Mouse (Mus musculus): Measurements from ENCODE around the gene Tmem164. TPM values are rescaled to one million over a fixed set of nuclear protein-coding genes. Genes with fewer than 3 reads are reported as not detected.
A peak's percentile ranks its signal among the peaks of the same experiment; 100 is the strongest.

Gene Tmem164
- polyA plus RNA-seq, 1 experiment from 2014 or later, result 28.0 TPM

DNA sequence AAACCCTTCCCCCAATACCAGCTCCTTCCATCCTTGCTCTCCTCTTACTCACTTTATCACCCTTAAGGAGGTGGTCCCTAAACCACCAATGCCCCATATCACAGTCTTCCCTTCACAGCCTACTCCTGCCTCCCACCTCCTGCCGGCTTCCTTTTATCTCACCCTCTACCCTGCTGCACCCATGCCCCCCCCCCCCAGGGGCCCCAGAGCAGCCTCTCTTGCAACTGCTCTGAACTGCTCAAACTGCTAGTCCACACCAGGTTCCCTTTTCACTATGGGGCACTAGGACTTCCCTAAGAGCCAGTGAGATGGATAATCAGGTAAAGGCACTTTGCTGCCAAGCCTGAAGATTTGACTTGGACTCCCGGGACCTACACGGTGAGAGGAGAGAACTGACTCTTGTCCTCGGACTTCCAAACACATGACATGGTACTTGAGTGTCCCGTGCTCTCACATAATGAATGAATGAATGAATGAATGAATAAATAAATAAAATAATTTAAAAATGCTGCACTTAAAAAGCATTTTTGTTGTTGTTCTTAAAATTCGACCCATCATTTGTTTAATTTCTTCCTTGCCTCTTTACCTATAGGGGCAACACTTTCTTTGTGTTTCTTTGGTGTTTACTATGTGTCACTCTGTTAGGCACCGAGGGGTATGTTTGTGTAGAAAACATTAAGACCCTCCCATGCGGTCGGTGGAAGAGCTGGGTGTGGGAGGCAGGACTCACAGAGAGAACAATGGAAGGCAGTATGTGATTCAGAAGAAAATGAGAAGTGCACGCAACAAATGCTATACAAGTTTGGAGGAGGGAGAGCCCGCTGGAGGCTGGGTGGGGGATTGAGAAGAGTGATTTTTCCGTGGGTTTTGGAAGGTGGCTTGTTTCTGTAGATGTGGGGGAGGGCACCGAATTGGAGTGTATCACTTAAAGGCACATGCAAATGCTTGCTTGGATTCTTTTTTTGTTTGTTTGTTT is 2.4 kb upstream of the Tmem164 start:
- Histone ChIP-seq H3K4me3 (no peak overlapping the region), H3K9me3 (replicated peaks) (no peaks in the 10 kb centered on the region), H3K27ac (no peak overlapping the region), H3K4me1 (peaks cover 15% of the 10 kb centered on the region), H3K36me3 (ENCODE audit: poor library complexity, severe bottlenecking) (no peaks in the 10 kb centered on the region), H3K27me3 (no peaks in the 10 kb centered on the region), H3K9ac (no peak overlapping the region), H3K4me2 (no peak overlapping the region)
- WGBS, result 57% methylated on average over 13 of the region's 13 CpGs
- ATAC-seq, result no peak

DNA sequence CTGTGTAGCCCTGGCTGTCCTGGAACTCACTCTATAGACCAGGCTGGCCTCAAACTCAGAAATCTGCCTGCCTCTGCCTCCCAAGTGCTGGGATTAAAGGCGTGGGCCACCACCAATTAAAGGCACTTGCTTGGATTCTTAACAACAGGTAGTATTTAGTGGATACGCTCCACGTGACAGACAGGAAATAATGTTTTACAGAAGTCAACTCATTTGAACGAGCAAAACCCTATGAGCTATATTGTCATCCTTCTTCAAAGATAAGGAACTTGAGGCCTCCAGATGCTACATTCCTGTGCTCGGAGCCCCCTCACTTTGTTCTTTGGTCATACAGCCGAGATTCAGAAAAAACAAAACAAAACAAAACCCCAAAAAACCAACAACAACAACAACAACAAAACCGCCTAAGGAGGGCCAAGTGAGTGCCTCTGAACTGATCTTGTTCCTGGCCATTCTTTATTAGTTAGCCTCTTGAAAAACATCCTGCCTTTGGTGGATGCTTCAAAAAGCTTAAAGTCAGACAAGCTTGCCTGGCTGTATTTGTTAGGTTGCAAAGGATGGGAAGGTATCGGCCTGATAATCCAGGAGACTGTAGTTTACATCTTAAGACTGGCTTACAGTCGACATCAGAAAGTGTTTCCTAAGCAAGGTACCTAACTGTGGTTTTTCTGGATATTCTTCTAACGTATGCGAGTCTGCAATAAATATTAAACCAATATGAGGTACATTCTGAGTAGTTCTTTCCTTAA is 1.5 kb upstream of the Tmem164 start:
- peak overlapping the region; percentile 61 for H3K4me2 ChIP-seq
- no peaks in the 10 kb centered on the region for H3K36me3 ChIP-seq (ENCODE audit: poor library complexity, severe bottlenecking)
- H3K27me3 ChIP-seq, result no peaks in the 10 kb centered on the region
- 0 out of 2 replicates have a peak overlapping the region, but pooled peaks have one; percentile 59 for H3K27ac ChIP-seq
- 50% methylated on average over 11 of the region's 11 CpGs for WGBS
- no peaks in the 10 kb centered on the region for H3K9me3 ChIP-seq (replicated peaks)
- H3K4me3 ChIP-seq, result peak overlapping the region; percentile 53; the same call in 1 of the 2 replicates
- peaks cover 23% of the 10 kb centered on the region for H3K4me1 ChIP-seq
- no peak overlapping the region for H3K9ac ChIP-seq
- ATAC-seq, result no peak

GRCm38 (mm10) chrX:142680391-142681055 is 683 bp upstream of the Tmem164 start:
- no peaks in the 10 kb centered on the region for H3K9me3 ChIP-seq (replicated peaks)
- no peak for ATAC-seq
- peak overlapping the region; percentile 59 for H3K27ac ChIP-seq
- H3K4me1 ChIP-seq, result peaks cover 28% of the 10 kb centered on the region
- H3K27me3 ChIP-seq, result no peaks in the 10 kb centered on the region
- peak overlapping the region; percentile 61 for H3K4me2 ChIP-seq
- WGBS, result 20% methylated on average over 13 of the region's 19 CpGs
- no peaks in the 10 kb centered on the region for H3K36me3 ChIP-seq (ENCODE audit: poor library complexity, severe bottlenecking)
- peak overlapping the region; percentile 53 for H3K4me3 ChIP-seq
- H3K9ac ChIP-seq, result no peak overlapping the region

GRCm38 (mm10) chrX:142681616-142682141 is 473 bp downstream of the Tmem164 start:
- Histone ChIP-seq H3K9me3 (replicated peaks) (no peaks in the 10 kb centered on the region), H3K4me1 (peaks cover 35% of the 10 kb centered on the region), H3K27me3 (no peaks in the 10 kb centered on the region), H3K4me2 (peak overlapping the region; percentile 61), H3K27ac (peak overlapping the region; percentile 87), H3K4me3 (peak overlapping the region; percentile 53), H3K36me3 (ENCODE audit: poor library complexity, severe bottlenecking) (no peaks in the 10 kb centered on the region), H3K9ac (peak overlapping the region; percentile 73)
- peak; percentile 72 for ATAC-seq
- 28% methylated on average over 3 of the region's 43 CpGs for WGBS

DNA sequence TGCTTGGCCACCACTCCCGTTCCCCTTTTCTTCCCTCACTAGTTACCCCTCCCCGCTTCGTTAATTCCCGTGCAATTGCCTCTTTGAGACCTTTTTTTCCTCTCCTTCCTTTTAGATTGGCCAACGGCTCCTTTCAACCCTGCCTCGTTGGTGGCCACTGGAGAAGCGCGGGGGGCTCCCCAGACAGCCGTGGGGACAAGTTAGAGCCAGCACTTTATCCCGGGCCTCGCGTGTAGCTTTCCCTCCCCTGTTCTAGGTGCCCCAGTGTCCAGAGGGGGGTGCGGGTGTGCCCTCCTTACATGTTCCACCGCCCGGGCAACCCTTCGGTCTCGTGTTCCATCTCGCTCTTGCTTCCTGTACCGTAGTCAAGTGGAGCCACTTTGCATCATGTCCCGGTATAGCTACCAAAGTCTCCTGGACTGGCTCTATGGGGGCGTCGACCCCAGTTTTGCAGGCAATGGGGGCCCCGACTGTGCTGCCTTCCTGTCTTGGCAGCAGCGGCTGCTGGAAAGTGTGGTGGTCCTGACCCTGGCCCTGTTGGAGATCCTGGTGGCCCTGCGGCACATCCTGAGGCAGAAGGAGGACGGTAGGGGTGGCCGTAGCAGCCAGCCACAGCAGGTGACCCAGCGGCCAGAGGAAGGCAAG is 1.1 kb downstream of the Tmem164 start:
- Histone ChIP-seq H3K9me3 (replicated peaks) (no peaks in the 10 kb centered on the region), H3K36me3 (ENCODE audit: poor library complexity, severe bottlenecking) (no peaks in the 10 kb centered on the region), H3K27ac (no peak overlapping the region), H3K27me3 (no peaks in the 10 kb centered on the region), H3K4me3 (peak overlapping the region; percentile 53), H3K9ac (peak overlapping the region; percentile 73), H3K4me2 (peak overlapping the region; percentile 61), H3K4me1 (peaks cover 35% of the 10 kb centered on the region)
- 19% methylated on average over 28 of the region's 28 CpGs for WGBS
- ATAC-seq, result 0 out of 2 replicates have a peak, but pooled peaks have one; percentile 14

- H3K4me3 ChIP-seq, result peak overlapping the region; percentile 53
- H3K27ac ChIP-seq, result no peak overlapping the region
- no peaks in the 10 kb centered on the region for H3K27me3 ChIP-seq
- peaks cover 35% of the 10 kb centered on the region for H3K4me1 ChIP-seq
- ATAC-seq, result no peak
- WGBS, result 34% methylated on average over 5 of the region's 5 CpGs
- no peaks in the 10 kb centered on the region for H3K9me3 ChIP-seq (replicated peaks)
- H3K9ac ChIP-seq, result peak overlapping the region; percentile 73; the same call in 1 of the 2 replicates
- peak overlapping the region; percentile 61 for H3K4me2 ChIP-seq
- H3K36me3 ChIP-seq (ENCODE audit: poor library complexity, severe bottlenecking), result no peaks in the 10 kb centered on the region
Measured at GRCm38 (mm10) chrX:142682990-142683389, 1.8 kb downstream of the Tmem164 start.

- H3K27me3 ChIP-seq, result no peaks in the 10 kb centered on the region
- no peak overlapping the region for H3K27ac ChIP-seq
- ATAC-seq, result no peak
- no peak overlapping the region for H3K9ac ChIP-seq
- WGBS, result 29% methylated on average over 4 of the region's 4 CpGs
- no peak overlapping the region for H3K4me3 ChIP-seq
- peaks cover 35% of the 10 kb centered on the region for H3K4me1 ChIP-seq
- H3K4me2 ChIP-seq, result peak overlapping the region; percentile 25
- H3K9me3 ChIP-seq (replicated peaks), result no peaks in the 10 kb centered on the region
- no peaks in the 10 kb centered on the region for H3K36me3 ChIP-seq (ENCODE audit: poor library complexity, severe bottlenecking)
Measured at GRCm38 (mm10) chrX:142684674-142685073, 3.5 kb downstream of the Tmem164 start.

DNA sequence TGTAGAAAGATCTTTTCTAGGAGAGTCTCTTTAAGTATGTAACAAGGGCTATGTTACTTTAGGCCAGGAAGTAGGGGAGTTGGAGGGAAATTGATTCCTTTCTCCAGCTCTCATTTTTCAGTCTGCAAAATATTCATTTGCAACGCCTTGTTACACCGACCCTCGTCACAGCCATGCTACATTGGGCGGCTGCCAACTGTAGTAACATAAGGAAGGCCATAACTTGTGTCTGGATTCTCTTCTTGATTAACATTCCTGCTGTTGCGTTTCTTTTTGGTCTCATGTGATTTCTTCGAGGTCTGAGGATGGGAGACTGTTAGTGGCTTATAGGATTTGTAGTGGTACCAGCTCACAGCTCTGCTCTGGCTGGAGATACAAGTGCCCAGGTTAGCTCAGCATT is 4.5 kb downstream of the Tmem164 start:
- WGBS, result 45% methylated on average over 6 of the region's 6 CpGs

DNA sequence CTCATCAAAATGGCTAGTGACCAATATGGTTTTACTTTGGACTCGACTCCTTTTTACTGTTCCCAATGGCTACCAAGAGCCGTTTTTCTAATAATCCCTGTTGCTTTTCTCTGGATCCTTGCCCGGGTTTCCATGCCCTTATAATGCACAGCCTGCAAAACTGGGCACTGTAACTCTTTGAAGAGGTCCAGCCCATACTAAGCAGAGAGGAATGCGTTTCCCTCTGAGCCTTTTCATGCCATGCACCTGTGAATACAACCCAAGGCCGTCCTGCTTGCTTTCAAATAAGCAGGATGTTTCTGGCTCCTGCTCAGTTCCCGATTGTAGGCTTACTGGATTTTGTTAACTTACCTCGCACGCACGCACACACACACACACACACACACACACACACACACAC is 7.3 kb downstream of the Tmem164 start:
- H3K27me3 ChIP-seq, result no peaks in the 10 kb centered on the region
- no peak overlapping the region for H3K4me3 ChIP-seq
- H3K36me3 ChIP-seq (ENCODE audit: poor library complexity, severe bottlenecking), result no peaks in the 10 kb centered on the region
- no peak overlapping the region for H3K27ac ChIP-seq
- H3K9ac ChIP-seq, result no peak overlapping the region
- H3K4me1 ChIP-seq, result peaks cover 22% of the 10 kb centered on the region
- no peaks in the 10 kb centered on the region for H3K9me3 ChIP-seq (replicated peaks)
- WGBS, result 77% methylated on average over 9 of the region's 9 CpGs
- no peak for ATAC-seq
- H3K4me2 ChIP-seq, result no peak overlapping the region

More for the DNA sequence above, 4.5 kb downstream of the Tmem164 start:
- H3K27ac ChIP-seq, result no peak overlapping the region
- no peaks in the 10 kb centered on the region for H3K27me3 ChIP-seq
- no peak overlapping the region for H3K4me3 ChIP-seq
- no peak for ATAC-seq
- H3K4me2 ChIP-seq, result 0 out of 2 replicates have a peak overlapping the region, but pooled peaks have one; percentile 2
- H3K9me3 ChIP-seq (replicated peaks), result no peaks in the 10 kb centered on the region
- H3K36me3 ChIP-seq (ENCODE audit: poor library complexity, severe bottlenecking), result no peaks in the 10 kb centered on the region
- peaks cover 35% of the 10 kb centered on the region for H3K4me1 ChIP-seq
- H3K9ac ChIP-seq, result no peak overlapping the region

DNA sequence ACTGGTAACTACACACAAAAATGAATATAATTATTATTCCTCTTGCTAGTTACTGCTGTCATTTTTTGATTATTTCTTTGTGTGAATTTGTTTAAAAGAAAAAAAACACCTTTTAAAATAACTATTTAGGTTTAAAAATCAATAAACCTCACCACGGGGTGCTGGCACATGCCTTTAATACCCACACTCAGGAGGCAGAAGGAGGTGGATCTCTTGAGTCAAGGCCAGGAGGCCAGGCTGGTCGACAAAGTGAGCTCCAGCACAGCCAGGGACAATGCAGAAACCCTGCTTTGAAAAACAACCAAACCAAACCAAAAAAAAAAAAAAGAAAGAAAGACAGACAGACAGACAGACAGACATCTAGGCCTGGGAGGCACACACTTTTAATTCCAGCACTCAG is 12.1 kb downstream of the Tmem164 start:
- WGBS, result 48% methylated on average over 2 of the region's 2 CpGs
- no peaks in the 10 kb centered on the region for H3K27me3 ChIP-seq
- no peak for ATAC-seq

GRCm38 (mm10) chrX:142694338-142694737 is 13.1 kb downstream of the Tmem164 start:
- no peaks in the 10 kb centered on the region for H3K27me3 ChIP-seq
- ATAC-seq, result no peak
- WGBS, result 89% methylated on average over 7 of the region's 7 CpGs
- no peak overlapping the region for H3K4me3 ChIP-seq
- no peaks in the 10 kb centered on the region for H3K36me3 ChIP-seq (ENCODE audit: poor library complexity, severe bottlenecking)
- H3K4me2 ChIP-seq, result no peak overlapping the region
- H3K9ac ChIP-seq, result no peak overlapping the region
- no peaks in the 10 kb centered on the region for H3K9me3 ChIP-seq (replicated peaks)
- H3K4me1 ChIP-seq, result no peaks in the 10 kb centered on the region
- H3K27ac ChIP-seq, result no peak overlapping the region

More for the DNA sequence above, 12.1 kb downstream of the Tmem164 start:
- Histone ChIP-seq H3K36me3 (ENCODE audit: poor library complexity, severe bottlenecking) (no peaks in the 10 kb centered on the region), H3K9ac (no peak overlapping the region), H3K27ac (no peak overlapping the region), H3K4me1 (no peaks in the 10 kb centered on the region), H3K4me3 (no peak overlapping the region), H3K9me3 (replicated peaks) (no peaks in the 10 kb centered on the region), H3K4me2 (no peak overlapping the region)
